8 mouse cellular contexts compared by ENCODE assay signal in the genomic region with DNA sequence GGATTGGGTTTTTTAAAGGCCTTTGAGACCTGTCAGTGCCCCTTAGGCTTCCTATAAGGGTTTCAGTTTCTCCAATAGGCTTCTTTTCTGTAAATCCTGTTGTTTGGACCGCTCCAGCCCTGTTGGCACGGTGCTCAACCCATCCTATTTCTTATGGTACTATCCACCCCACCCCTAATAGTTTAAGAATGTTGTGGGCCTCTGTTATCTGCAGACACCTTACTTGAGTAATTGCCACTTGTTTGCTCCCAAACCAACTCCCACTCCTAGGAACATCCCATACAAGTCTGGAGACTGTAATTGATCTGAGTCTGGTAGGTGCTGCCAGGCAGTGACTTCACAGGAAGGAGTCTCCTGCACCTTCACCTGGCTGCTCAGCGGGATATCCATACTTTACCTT. TPM values are rescaled to one million over a fixed set of nuclear protein-coding genes. Genes with fewer than 3 reads are reported as not detected.
A peak's percentile ranks its signal among the peaks of the same experiment; 100 is the strongest.
DNase-seq lines count a peak whose midpoint lies in the region; ATAC-seq and TF ChIP-seq lines count a peak whose summit lies in the region.

No protein-coding gene starts in this region.

- no peaks in the 10 kb centered on the region for H3K9me3 ChIP-seq in erythroblast, embryonic 14.5 days (ENCODE audit: control insufficient read depth, low read length)
- no peaks in the 10 kb centered on the region for H3K9me3 ChIP-seq in limb, embryonic 14.5 days (ENCODE audit: control insufficient read depth, low read length)
- H3K9me3 ChIP-seq in stomach, embryonic 16.5 days (replicated peaks; ENCODE audit: control insufficient read depth, low read length) = no peaks in the 10 kb centered on the region

- no peak for ATAC-seq in erythroblast, adult 5-6 weeks (replicated peaks; ENCODE audit: low FRiP score, poor library complexity, severe bottlenecking)
- no peak for ATAC-seq in limb, embryonic 14.5 days (ENCODE audit: low FRiP score, low read depth)
- ATAC-seq in stomach, embryonic 16.5 days (ENCODE audit: insufficient read depth, low FRiP score) = no peak

- peaks cover 61% of the 10 kb centered on the region for H3K36me3 ChIP-seq in erythroblast, embryonic 14.5 days (ENCODE audit: control insufficient read depth)
- H3K36me3 ChIP-seq in limb, embryonic 14.5 days (ENCODE audit: control insufficient read depth, insufficient read depth, low read length) = peaks cover 45% of the 10 kb centered on the region
- H3K36me3 ChIP-seq in stomach, embryonic 16.5 days (ENCODE audit: control insufficient read depth, insufficient read depth, low read length) = peaks cover 22% of the 10 kb centered on the region

- H3K9ac ChIP-seq in limb, embryonic 14.5 days (ENCODE audit: low read depth, low read length, severe bottlenecking) = peak overlapping the region; percentile 81
- peak overlapping the region; percentile 95 for H3K9ac ChIP-seq in stomach, embryonic 16.5 days (ENCODE audit: low read length)

- H3K4me3 ChIP-seq in erythroblast, embryonic 14.5 days (replicated peaks) = peak overlapping the region; percentile 89
- peak overlapping the region; percentile 91 for H3K4me3 ChIP-seq in limb, embryonic 14.5 days (replicated peaks; ENCODE audit: low read length)
- H3K4me3 ChIP-seq in stomach, embryonic 16.5 days (replicated peaks; ENCODE audit: low read length) = peak overlapping the region; percentile 93

- TF ChIP-seq POLR2A in limb, embryonic 14.5 days (IDR thresholded peaks at IDR 0.05; ENCODE audit: borderline replicate concordance, extremely low read depth, insufficient read depth, insufficient read length) = no peak

- 60% methylated on average over 3 of the region's 3 CpGs for WGBS in limb, embryonic 14.5 days
- WGBS in stomach, embryonic 16.5 days = 40% methylated on average over 3 of the region's 3 CpGs

- H3K27me3 ChIP-seq in erythroblast, embryonic 14.5 days (ENCODE audit: control insufficient read depth) = no peaks in the 10 kb centered on the region
- H3K27me3 ChIP-seq in limb, embryonic 14.5 days (ENCODE audit: control insufficient read depth, insufficient read depth, low read length) = no peaks in the 10 kb centered on the region
- no peaks in the 10 kb centered on the region for H3K27me3 ChIP-seq in stomach, embryonic 16.5 days (ENCODE audit: control insufficient read depth, insufficient read depth, low read length)

- H3K4me2 ChIP-seq in limb, embryonic 14.5 days (replicated peaks; ENCODE audit: low read depth, low read length, severe bottlenecking) = peak overlapping the region; percentile 67
- H3K4me2 ChIP-seq in stomach, embryonic 16.5 days (ENCODE audit: low read depth, low read length) = peak overlapping the region; percentile 74

- peaks cover 39% of the 10 kb centered on the region for H3K4me1 ChIP-seq in erythroblast, embryonic 14.5 days (ENCODE audit: control insufficient read depth)
- peaks cover 6% of the 10 kb centered on the region; the same call in 1 of the 2 replicates for H3K4me1 ChIP-seq in limb, embryonic 14.5 days (ENCODE audit: control insufficient read depth, insufficient read depth, low read length)
- H3K4me1 ChIP-seq in stomach, embryonic 16.5 days (ENCODE audit: control insufficient read depth, insufficient read depth, low read length) = peaks cover 16% of the 10 kb centered on the region

- H3K27ac ChIP-seq in limb, embryonic 14.5 days (replicated peaks; ENCODE audit: low read depth, low read length) = no peak overlapping the region
- H3K27ac ChIP-seq in stomach, embryonic 16.5 days (ENCODE audit: low read length) = peak overlapping the region; percentile 97; the same call in 1 of the 2 replicates

- peak; percentile 19 to 41 for DNase-seq in right cerebral cortex, postnatal 10 days (ENCODE audit: low spot score in 2 of 2)
- no peak for DNase-seq in right cerebral cortex, postnatal 25 days
- DNase-seq in limb, embryonic 14.5 days (ENCODE audit: low spot score) = no peak
- no peak for DNase-seq in c-Kit-positive CD71-positive TER-119-positive erythroid progenitor cells, embryonic 14.5 days (ENCODE audit: low spot score)
- no peak for DNase-seq in urinary bladder, postnatal 4 days (ENCODE audit: low spot score in 2 of 2)

RNA-seq across cellular contexts. Expression of a gene that starts 0.9 kb away (rescaled TPM):
- polyA plus RNA-seq in erythroblast, embryonic 14.5 days (2012) = 20.2 and 21.2 TPM in 2 replicates
- 147 and 153 TPM in 2 replicates for total RNA-seq in erythroblast, adult 5-6 weeks (2015; ENCODE audit: low replicate concordance)
- 144 and 160 TPM in 2 replicates for total RNA-seq in erythroblast, adult 5-6 weeks (2017; ENCODE audit: low replicate concordance)
- polyA plus RNA-seq in limb, embryonic 14.5 days (2012; rRNA removed) = 365 and 505 TPM in 2 replicates
- 45.8 and 53.6 TPM in 2 replicates for polyA plus RNA-seq in limb, embryonic 14.5 days (2014; fragmentation: Nextera tagmentation; extraction: Ambion mirVana)
- 50.9 and 51.4 TPM in 2 replicates for polyA plus RNA-seq in stomach, embryonic 16.5 days (2015; fragmentation: Nextera tagmentation; extraction: Ambion mirVana)

RNA-seq across cellular contexts. Expression of a gene that starts 12.4 kb away (rescaled TPM):
- polyA plus RNA-seq in erythroblast, embryonic 14.5 days (2012) = 0.04 and 0.07 TPM in 2 replicates
- total RNA-seq in erythroblast, adult 5-6 weeks (2015; ENCODE audit: low replicate concordance) = not detected in 2 replicates
- 0.77 and 1.7 TPM in 2 replicates for total RNA-seq in erythroblast, adult 5-6 weeks (2017; ENCODE audit: low replicate concordance)
- 3.6 and 3.9 TPM in 2 replicates for polyA plus RNA-seq in limb, embryonic 14.5 days (2012; rRNA removed)
- 3.4 and 3.9 TPM in 2 replicates for polyA plus RNA-seq in limb, embryonic 14.5 days (2014; fragmentation: Nextera tagmentation; extraction: Ambion mirVana)
- 6.0 and 6.3 TPM in 2 replicates for polyA plus RNA-seq in stomach, embryonic 16.5 days (2015; fragmentation: Nextera tagmentation; extraction: Ambion mirVana)

RNA-seq across cellular contexts. Expression of a gene that starts 18.5 kb away (rescaled TPM):
- polyA plus RNA-seq in erythroblast, embryonic 14.5 days (2012) = not detected in 2 replicates
- total RNA-seq in erythroblast, adult 5-6 weeks (2015; ENCODE audit: low replicate concordance) = not detected in 2 replicates
- total RNA-seq in erythroblast, adult 5-6 weeks (2017; ENCODE audit: low replicate concordance) = 0.28 and 3.0 TPM in 2 replicates
- 4.4 and 4.8 TPM in 2 replicates for polyA plus RNA-seq in limb, embryonic 14.5 days (2012; rRNA removed)
- polyA plus RNA-seq in limb, embryonic 14.5 days (2014; fragmentation: Nextera tagmentation; extraction: Ambion mirVana) = 1.9 and 2.6 TPM in 2 replicates
- 8.6 and 10.0 TPM in 2 replicates for polyA plus RNA-seq in stomach, embryonic 16.5 days (2015; fragmentation: Nextera tagmentation; extraction: Ambion mirVana)

RNA-seq across cellular contexts. Expression of a gene that starts 26.9 kb away (rescaled TPM):
- 0.14 and 0.25 TPM in 2 replicates for polyA plus RNA-seq in erythroblast, embryonic 14.5 days (2012)
- not detected in 2 replicates for total RNA-seq in erythroblast, adult 5-6 weeks (2015; ENCODE audit: low replicate concordance)
- total RNA-seq in erythroblast, adult 5-6 weeks (2017; ENCODE audit: low replicate concordance) = not detected in 2 replicates
- polyA plus RNA-seq in limb, embryonic 14.5 days (2012; rRNA removed) = 79.3 and 96.0 TPM in 2 replicates
- 83.2 and 89.0 TPM in 2 replicates for polyA plus RNA-seq in limb, embryonic 14.5 days (2014; fragmentation: Nextera tagmentation; extraction: Ambion mirVana)
- polyA plus RNA-seq in stomach, embryonic 16.5 days (2015; fragmentation: Nextera tagmentation; extraction: Ambion mirVana) = 81.9 and 86.4 TPM in 2 replicates

Comparison
In these comparisons a context has a peak if more than half of its experiments do, and no peak if none do; other contexts are left out.
1. DNase-seq: peak in right cerebral cortex, postnatal 10 days (2 of 2); none in right cerebral cortex, postnatal 25 days (single experiment), limb, embryonic 14.5 days (single experiment), c-Kit-positive CD71-positive TER-119-positive erythroid progenitor cells, embryonic 14.5 days (single experiment) and urinary bladder, postnatal 4 days (0 of 2).
2. Peak in every context shown above with its lines, with median percentiles within 50 percentile points of each other: H3K4me3 ChIP-seq.